Mouse (Mus musculus) kidney, postnatal 4 days (tissue): ENCODE results near the gene Taf3.

Source experiments
- DNase-seq, 2 experiments: peaks; one replicate each; pipeline ENCODE4 v3.0.0; 2021; ENCODE audit warnings: mixed read lengths in 2 of 2

Taf3 gene

DNA sequence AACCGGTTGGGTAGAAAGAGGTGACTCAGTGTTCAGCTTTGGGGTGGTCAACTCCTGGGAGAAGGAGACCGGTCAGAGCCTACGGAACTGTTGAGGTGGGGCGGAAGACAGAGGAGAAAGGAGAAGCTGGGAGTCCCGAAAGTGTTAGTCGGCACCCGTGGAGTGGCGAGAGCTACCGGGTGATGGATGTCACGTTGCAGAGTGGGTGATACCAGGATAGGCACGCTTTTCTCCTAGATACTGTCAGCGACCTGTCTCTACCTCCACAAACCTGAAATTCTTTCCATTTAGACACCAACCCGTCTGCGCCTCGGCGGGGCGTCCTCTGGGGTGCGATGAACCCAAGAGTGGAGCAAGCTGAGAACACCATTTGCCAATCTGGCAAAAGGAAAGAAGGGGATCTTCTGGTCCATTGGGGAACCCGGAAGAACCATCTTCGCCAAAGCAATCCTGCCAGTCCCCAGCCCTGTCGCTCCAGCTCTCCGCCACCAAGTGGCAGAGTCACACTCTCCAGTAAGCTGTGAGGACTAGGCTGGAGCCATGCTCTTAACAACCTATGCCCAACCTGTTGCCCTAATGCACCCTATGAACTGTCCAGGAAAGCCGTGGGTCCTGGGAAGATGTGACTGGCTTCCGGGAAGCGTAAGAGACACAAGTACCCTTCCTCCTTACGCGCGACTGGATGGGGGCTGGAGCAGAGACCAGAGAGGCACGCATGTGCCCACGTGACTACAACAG lies 159.3 kb downstream of the Taf3 start, which contains the start of gene 9230102O04Rik:
Gene 9230102O04Rik, minus strand, starts transcription at position 628 of the 738 bp plus-strand sequence.
- peak; percentile 63 to 75 for DNase-seq

- peak in 1 of 2 experiments; percentile 27 for DNase-seq
Observed at GRCm38 (mm10) chr2:9887636-9888035, 160.8 kb downstream of the Taf3 start.

GRCm38 (mm10) chr2:9886921-9887610 lies 161.3 kb downstream of the Taf3 start:
- no peak for DNase-seq

GRCm38 (mm10) chr2:9886031-9886430 lies 162.4 kb downstream of the Taf3 start:
- DNase-seq, result no peak

DNA sequence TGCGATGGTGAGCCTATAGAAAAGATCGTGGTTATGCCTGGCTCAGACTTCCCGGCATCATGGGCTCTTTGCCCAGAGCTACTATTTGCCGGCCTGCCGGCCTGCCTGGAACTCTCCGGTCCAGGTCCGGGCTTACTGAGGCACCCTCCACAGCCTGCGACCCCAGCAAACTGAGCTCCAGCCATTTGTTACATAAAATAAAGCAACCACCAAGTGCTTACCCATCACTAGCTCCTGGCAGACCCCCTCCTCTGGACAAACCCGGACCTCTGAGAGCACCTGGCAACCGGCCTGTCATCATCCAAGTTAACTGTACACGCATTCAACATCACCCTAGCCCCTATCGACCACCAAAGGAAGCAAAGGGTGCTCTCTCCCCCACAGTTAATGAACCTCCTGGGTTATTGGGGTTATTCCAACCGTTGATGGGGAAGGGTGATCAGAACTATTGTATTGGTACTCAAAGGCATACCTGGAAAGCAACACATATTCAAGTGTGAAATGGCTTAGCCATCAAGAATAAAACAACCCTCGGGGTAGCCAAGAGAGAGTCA lies 163.1 kb downstream of the Taf3 start:
- DNase-seq, result peak in 1 of 2 experiments; percentile 14

DNA sequence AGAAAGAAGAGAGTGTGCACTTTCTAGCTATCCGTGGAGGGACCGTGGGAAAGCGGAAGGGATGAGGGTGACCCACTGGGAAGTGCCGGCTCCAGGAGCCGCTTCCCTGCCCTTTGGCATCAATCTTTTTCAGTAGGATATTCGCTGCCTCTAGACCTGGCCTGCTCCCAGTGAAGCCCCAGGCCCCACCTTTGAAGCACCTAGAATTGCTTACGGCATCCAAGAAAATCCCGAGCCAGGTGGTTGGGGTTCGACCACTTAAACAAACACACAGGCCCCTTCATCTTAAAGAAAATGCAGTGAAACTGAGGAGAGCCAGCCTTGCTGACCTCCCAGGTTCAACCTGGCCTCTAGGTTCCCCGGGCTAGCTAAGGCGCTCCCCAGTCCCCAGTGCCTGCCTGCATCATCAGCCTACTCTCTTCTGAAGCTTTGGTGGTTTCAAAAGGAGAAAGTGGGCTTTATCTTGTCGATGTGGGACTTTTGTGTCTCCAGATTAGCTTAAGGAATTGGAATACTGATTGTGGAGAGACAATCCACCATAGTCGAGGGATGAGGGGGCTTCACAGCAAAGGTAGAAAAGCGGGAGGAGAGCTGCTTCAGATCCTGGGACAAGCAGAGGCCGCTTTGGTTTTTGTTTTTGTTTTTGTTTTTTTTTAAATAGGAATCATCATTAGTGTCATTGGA lies 163.7 kb downstream of the Taf3 start:
- peak in 1 of 2 experiments; percentile 32 for DNase-seq

DNA sequence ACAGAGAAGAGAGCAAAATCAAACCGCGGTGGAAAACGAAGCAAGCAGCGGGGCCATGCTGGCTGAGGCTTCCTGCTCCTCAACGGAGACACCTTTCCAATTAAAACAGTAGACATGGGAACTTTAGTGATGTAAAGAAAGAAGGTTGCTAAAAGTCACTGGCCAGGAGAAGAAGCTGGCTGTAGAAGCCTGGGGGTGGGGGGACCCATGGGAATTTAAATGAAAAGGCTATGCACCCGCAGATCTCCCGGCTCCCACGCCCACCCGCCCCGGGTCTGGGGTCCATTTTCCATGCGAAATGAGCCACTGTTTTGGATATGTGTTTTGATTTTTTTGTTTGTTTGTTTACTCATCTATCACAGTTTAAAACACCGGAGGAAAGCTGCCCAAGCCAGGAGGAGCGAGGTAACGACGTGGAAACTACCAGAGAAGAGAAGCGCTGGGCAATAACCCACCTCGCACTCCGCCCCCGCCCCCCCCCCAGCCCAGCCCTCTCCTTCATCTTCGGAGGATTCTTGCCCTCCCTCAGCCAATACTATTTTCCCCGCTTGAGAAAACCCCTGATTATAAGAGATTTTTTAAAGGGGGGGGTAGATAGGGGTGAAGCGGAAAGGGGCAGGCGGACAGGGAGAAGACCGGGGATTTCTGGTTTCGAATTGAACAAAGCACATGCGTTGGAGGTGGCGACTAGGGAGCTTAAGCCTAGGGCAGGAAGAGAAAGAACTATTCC lies 164.4 kb downstream of the Taf3 start:
- peak in 1 of 2 experiments; percentile 21 for DNase-seq

GRCm38 (mm10) chr2:9882926-9883802 lies 165.2 kb downstream of the Taf3 start:
- peak; percentile 37 to 61 for DNase-seq

GRCm38 (mm10) chr2:9882371-9882925 lies 165.9 kb downstream of the Taf3 start:
- peak; percentile 58 to 70 for DNase-seq

DNA sequence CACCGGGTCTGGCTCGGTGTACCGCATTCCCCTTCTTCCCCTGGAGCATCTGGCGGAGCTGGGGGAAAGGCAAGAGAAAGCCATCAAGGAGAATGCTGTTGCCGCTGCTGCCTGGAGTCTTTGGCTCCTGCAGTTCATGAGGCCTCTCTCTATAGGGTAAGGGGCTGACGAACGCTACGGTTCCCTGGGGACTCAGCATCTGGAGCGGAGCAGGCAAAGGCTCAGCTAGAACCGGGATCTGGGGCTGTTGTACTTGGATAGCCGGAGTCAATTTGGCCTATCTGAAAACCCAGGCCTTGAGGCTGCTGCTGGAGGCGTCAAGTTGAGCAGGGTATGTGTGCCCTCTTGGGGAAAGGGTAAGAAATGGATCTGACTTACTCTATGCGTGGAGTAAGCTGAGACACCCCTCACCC lies 166.8 kb downstream of the Taf3 start:
- peak in 1 of 2 experiments; percentile 49 for DNase-seq

GRCm38 (mm10) chr2:9881051-9881591 lies 167.3 kb downstream of the Taf3 start, which contains the start of gene 4930412O13Rik:
Gene 4930412O13Rik (plus strand): TSS chr2:9881252.
- DNase-seq, result peak; percentile 44 to 58

- no peak for DNase-seq
Observed at GRCm38 (mm10) chr2:9880271-9880670, 168.1 kb downstream of the Taf3 start.

GRCm38 (mm10) chr2:9879493-9879892 lies 168.9 kb downstream of the Taf3 start:
- DNase-seq, result peak; percentile 95 to 97

DNA sequence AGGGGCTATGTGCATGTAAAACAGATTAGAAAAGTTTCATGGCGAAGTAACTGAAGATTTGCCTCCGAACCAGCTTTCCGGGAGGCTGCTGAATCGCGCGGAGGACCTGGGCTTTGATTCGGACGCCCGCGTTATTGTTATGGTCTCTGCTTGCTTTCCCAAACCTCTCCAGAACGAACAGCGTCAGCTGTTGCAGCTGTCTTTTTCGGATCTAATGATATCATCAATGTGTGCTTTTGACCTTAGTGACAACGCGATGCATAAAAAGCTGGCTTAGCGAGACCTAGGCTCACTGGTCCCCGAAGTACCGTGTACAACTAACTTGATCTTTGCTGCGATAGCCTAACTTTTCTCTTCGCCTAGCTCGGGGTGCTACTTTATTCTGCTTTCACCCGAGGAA lies 169.3 kb downstream of the Taf3 start:
- peak in 1 of 2 experiments; percentile 31 for DNase-seq

GRCm38 (mm10) chr2:9878564-9879081 lies 169.8 kb downstream of the Taf3 start:
- peak; percentile 68 to 78 for DNase-seq

GRCm38 (mm10) chr2:9877966-9878563 lies 170.3 kb downstream of the Taf3 start:
- DNase-seq, result peak in 1 of 2 experiments; percentile 27

GRCm38 (mm10) chr2:9877326-9877690 lies 171.1 kb downstream of the Taf3 start:
- DNase-seq, result peak; percentile 44 to 55

DNA sequence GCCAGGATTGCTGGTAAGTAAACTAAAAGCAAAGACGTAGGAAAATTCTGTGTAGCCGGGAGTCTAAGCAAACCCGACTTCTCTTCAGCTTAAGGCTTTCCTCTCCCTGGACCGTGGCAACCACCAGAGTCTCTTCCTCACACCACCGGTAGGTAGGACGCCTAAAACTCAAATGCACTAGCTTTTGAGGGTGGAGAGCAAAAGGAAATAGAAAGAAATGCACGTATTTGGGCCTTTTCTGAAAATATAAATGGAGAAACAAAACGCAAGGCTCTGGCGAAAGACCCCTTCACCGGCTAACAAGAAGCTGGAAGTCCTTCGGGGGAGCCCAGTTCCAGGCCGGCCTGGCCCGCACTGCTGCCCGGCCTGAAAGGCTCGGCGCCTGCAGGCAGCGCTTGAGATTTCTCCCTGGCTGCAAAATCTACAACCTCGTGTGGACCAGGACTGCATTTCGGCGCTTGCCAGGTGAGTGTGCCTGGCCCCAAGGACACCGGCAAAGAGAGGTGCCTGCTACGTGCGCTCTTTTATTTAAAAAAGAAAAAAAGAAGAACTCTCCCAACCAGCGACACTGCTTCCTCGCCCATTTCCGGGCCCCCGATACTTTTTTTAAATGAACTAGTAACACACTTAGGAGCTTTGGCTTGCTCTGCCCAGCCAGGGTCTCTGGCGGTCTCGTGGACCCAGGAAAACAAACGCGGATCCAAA lies 171.6 kb downstream of the Taf3 start:
- peak; percentile 31 to 42 for DNase-seq

DNA sequence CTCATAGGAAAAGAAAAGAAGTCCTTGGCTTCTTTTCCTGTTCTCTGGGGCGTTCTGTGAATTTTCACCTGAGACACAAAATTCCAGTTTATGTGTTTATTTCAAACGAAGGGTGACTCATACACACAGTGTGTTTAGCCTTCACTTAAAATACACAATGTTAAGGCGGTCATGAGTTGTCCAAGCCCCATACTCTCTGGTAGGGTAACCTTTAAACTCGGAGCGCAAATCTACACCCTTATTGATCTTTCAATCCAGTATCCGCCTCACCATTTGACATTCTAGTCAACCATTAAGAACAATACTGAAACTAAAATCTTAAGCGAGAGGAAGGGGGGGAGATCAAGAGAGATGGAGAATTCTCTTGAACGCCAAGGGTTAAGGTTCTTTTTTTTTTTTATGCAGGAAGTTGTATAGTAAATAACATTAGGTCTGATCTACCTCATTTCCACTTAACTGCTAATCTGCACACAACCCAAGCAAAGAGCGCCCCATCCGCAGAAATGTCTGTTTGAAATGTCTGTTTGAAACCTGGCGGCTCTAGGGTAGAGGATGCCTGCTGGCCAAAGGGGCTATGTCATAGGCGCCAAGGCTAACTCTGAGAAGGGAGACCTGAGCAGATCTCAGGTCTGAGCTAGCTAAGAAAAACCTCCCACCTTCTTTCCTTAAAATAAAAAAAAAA lies 172.6 kb downstream of the Taf3 start:
- no peak for DNase-seq
